Mouse (Mus musculus) thymus, adult 2 months (tissue): ENCODE measurements around the gene Mlec.

Experiments
- CTCF ChIP-seq: fragments of 200-500 bp; IDR thresholded peaks from 2 replicates; pipeline ENCODE4 v1.5.1; 2012; ENCODE audit warnings: mild to moderate bottlenecking, control low read depth, low read length, moderate library complexity, borderline replicate concordance; ENCODE audit not compliant: control insufficient read depth, poor library complexity, insufficient read depth; ENCODE audit errors: extremely low read depth
- POLR2A ChIP-seq: fragments of 200-500 bp; IDR thresholded peaks from 2 replicates; pipeline ENCODE4 v1.6.1; 2012; ENCODE audit warnings: mild to moderate bottlenecking, low read length, control low read depth, moderate library complexity; ENCODE audit not compliant: control insufficient read depth, poor library complexity, insufficient read depth; ENCODE audit errors: extremely low read depth

DNA sequence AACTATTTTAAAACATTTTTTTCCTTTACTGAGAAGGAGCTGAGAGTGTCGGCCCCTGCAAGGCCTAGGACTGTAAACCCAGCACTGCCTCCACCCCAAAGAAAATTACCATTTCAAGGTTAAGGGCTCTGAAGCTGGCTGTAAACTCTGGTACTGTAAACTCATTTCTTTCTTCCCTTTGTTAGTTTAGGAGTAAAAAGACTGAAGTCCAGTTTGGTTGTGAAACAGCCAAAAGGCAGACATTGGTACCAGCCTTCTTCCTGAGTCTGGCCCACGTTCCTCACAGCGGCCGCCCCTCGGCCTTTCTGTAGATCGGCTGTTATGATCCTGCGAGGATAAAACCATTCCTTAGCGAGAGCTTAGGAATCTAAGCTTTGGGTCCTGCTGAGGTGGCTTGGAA is 43.5 kb downstream of the Mlec start:
- TF ChIP-seq CTCF = no peak
- no peak for TF ChIP-seq POLR2A
